Mouse (Mus musculus): ENCODE measurements around the gene Gamt.

DNA sequence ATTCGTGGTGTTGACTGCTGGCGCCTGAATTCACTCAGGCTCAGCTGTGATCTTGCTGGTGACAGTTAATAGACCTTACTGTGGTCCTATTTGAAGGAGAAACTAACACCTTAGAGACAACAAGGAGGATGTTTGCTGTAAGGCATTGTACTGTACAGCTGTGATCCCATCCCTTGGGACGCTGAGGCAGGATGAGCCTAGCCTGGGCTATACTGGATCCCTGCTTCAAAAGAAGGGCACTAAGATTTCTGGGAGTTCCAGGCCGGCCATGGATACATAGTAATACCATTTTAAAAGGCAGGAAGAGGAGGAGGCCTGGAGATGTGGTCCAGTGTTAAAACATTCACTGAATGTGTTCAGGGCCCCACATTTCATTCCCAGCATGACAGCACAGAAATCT, 10.2 kb downstream of the Gamt start:
- no peak for TF ChIP-seq CTCF (IDR thresholded peaks at IDR 0.05; ENCODE audit: low read depth, low read length)
- TF ChIP-seq EP300 (IDR thresholded peaks at IDR 0.05; ENCODE audit: insufficient read depth, low read depth, low read length): no peak

All from ES-Bruce4 (cell line).